In genomic region chr5:76305616-76306015, GRCm38 (mm10) we compare ENCODE assay signal across 8 mouse cellular contexts. TPM values are rescaled to one million over a fixed set of nuclear protein-coding genes. Genes with fewer than 3 reads are reported as not detected.
DNase-seq lines count a peak whose midpoint lies in the region; ATAC-seq lines count a peak whose summit lies in the region.

No protein-coding gene starts in this region.

- H3K9me3 ChIP-seq in heart, embryonic 14.5 days (ENCODE audit: control insufficient read depth, low read length), result no peaks in the 10 kb centered on the region
- no peaks in the 10 kb centered on the region for H3K9me3 ChIP-seq in forebrain, embryonic 14.5 days (replicated peaks; ENCODE audit: control insufficient read depth, low read length)
- H3K9me3 ChIP-seq in neural tube, embryonic 13.5 days, result no peaks in the 10 kb centered on the region

- H3K4me3 ChIP-seq in heart, embryonic 14.5 days (ENCODE audit: control insufficient read depth in 1 of 2, insufficient read depth in 1 of 2, low read depth in 1 of 2, low read length in 2 of 2), result peak overlapping the region; percentile 13 to 99; a peak in 2 of 4 replicates
- peak overlapping the region; percentile 98 for H3K4me3 ChIP-seq in forebrain, embryonic 14.5 days (ENCODE audit: low read depth, low read length)
- H3K4me3 ChIP-seq in neural tube, embryonic 13.5 days, result peak overlapping the region; percentile 96

- DNase-seq in heart, adult 9 months (ENCODE audit: low spot score in 2 of 2), result no peak
- peak; percentile 83 for DNase-seq in adipocyte (ENCODE audit: low spot score)
- peak; percentile 13 for DNase-seq in forebrain, embryonic 14.5 days (ENCODE audit: low spot score)
- DNase-seq in kidney, postnatal 4 days, result peak; percentile 50 to 69
- DNase-seq in thymus, postnatal 36 days, result no peak
- DNase-seq in left cerebral cortex, postnatal 14 days (ENCODE audit: low spot score in 2 of 2), result no peak

- H3K27me3 ChIP-seq in heart, embryonic 14.5 days (ENCODE audit: control insufficient read depth, insufficient read depth, low read length), result no peaks in the 10 kb centered on the region
- no peaks in the 10 kb centered on the region for H3K27me3 ChIP-seq in forebrain, embryonic 14.5 days (replicated peaks; ENCODE audit: control insufficient read depth, insufficient read depth, low read length)
- no peaks in the 10 kb centered on the region for H3K27me3 ChIP-seq in neural tube, embryonic 13.5 days

- WGBS in heart, embryonic 14.5 days, result 9% methylated on average over 8 of the region's 8 CpGs
- WGBS in forebrain, embryonic 14.5 days, result 3% methylated on average over 8 of the region's 8 CpGs
- under 1% methylated on average over 8 of the region's 8 CpGs for WGBS in neural tube, embryonic 13.5 days

- H3K27ac ChIP-seq in heart, embryonic 14.5 days (replicated peaks in 1 of 2; ENCODE audit: control insufficient read depth in 1 of 2, insufficient read depth in 1 of 2, low read depth in 2 of 2, low read length in 2 of 2), result no peak overlapping the region
- no peak overlapping the region for H3K27ac ChIP-seq in forebrain, embryonic 14.5 days (ENCODE audit: low read depth, low read length)
- H3K27ac ChIP-seq in neural tube, embryonic 13.5 days (replicated peaks), result 0 out of 2 replicates have a peak overlapping the region, but pooled peaks have one; percentile 1

- H3K4me1 ChIP-seq in heart, embryonic 14.5 days (ENCODE audit: control insufficient read depth in 2 of 2, insufficient read depth in 2 of 2, low read length in 2 of 2), result peaks cover 2 to 17% of the 10 kb centered on the region in 2 experiments; a peak in 2 of 4 replicates
- peaks cover 10% of the 10 kb centered on the region for H3K4me1 ChIP-seq in forebrain, embryonic 14.5 days (ENCODE audit: control insufficient read depth, insufficient read depth, low read length)
- H3K4me1 ChIP-seq in neural tube, embryonic 13.5 days (replicated peaks), result peaks cover 37% of the 10 kb centered on the region

- intact Hi-C loops in left cerebral cortex, postnatal 14 days (cut with DNase I), result loop anchor here (10.0 kb wide), 2 partner anchors 109 to 229 kb away; no protein-coding TSS in a partner anchor

- H3K9ac ChIP-seq in heart, embryonic 14.5 days (ENCODE audit: low read length), result peak overlapping the region; percentile 97
- H3K9ac ChIP-seq in forebrain, embryonic 14.5 days (ENCODE audit: low read length), result no peak overlapping the region; the same call in none of the 2 replicates
- peak overlapping the region; percentile 97 for H3K9ac ChIP-seq in neural tube, embryonic 13.5 days

- peaks cover 3% of the 10 kb centered on the region; the same call in 1 of the 2 replicates for H3K36me3 ChIP-seq in heart, embryonic 14.5 days (ENCODE audit: control insufficient read depth, insufficient read depth, low read length)
- H3K36me3 ChIP-seq in forebrain, embryonic 14.5 days (ENCODE audit: control insufficient read depth, insufficient read depth, low read length), result no peaks in the 10 kb centered on the region
- H3K36me3 ChIP-seq in neural tube, embryonic 13.5 days, result no peaks in the 10 kb centered on the region

- peak overlapping the region; percentile 88 for H3K4me2 ChIP-seq in heart, embryonic 14.5 days (ENCODE audit: low read length)
- peak overlapping the region; percentile 81 for H3K4me2 ChIP-seq in forebrain, embryonic 14.5 days (ENCODE audit: low read length)
- H3K4me2 ChIP-seq in neural tube, embryonic 13.5 days, result peak overlapping the region; percentile 73

- no peak for ATAC-seq in heart, embryonic 14.5 days (ENCODE audit: insufficient number of reproducible peaks, insufficient read depth, low FRiP score, low read depth)
- no peak for ATAC-seq in forebrain, embryonic 14.5 days
- ATAC-seq in neural tube, embryonic 13.5 days (ENCODE audit: low read depth), result no peak

RNA-seq across cellular contexts. Expression of gene Clock, which starts 1.0 kb away (rescaled TPM):
- polyA plus RNA-seq in heart, embryonic 14.5 days (2014; fragmentation: Nextera tagmentation; extraction: Ambion mirVana), result 15.0 and 15.1 TPM in 2 replicates
- 8.2 and 13.6 TPM in 2 replicates for polyA plus RNA-seq in forebrain, embryonic 14.5 days (2014; fragmentation: Nextera tagmentation; extraction: Ambion mirVana)
- 13.0 and 13.6 TPM in 2 replicates for polyA plus RNA-seq in neural tube, embryonic 13.5 days (2015; fragmentation: Nextera tagmentation; extraction: Ambion mirVana)
- 10 to 100 TPM; 49.2 to 54.3 TPM for total RNA-seq in left cerebral cortex, postnatal 14 days (2021)

RNA-seq across cellular contexts. Expression of gene Pdcl2, which starts 25.3 kb away (rescaled TPM):
- polyA plus RNA-seq in heart, embryonic 14.5 days (2014; fragmentation: Nextera tagmentation; extraction: Ambion mirVana), result not detected in 2 replicates
- not detected in 2 replicates for polyA plus RNA-seq in forebrain, embryonic 14.5 days (2014; fragmentation: Nextera tagmentation; extraction: Ambion mirVana)
- polyA plus RNA-seq in neural tube, embryonic 13.5 days (2015; fragmentation: Nextera tagmentation; extraction: Ambion mirVana), result not detected in 2 replicates
- not detected for total RNA-seq in left cerebral cortex, postnatal 14 days (2021)

RNA-seq across cellular contexts. Expression of gene Nmu, which starts 58.0 kb away (rescaled TPM):
- not detected in 2 replicates for polyA plus RNA-seq in heart, embryonic 14.5 days (2014; fragmentation: Nextera tagmentation; extraction: Ambion mirVana)
- polyA plus RNA-seq in forebrain, embryonic 14.5 days (2014; fragmentation: Nextera tagmentation; extraction: Ambion mirVana), result 0.54 TPM in 1 of 2 replicates, not detected in the other
- 1.5 TPM in 2 replicates for polyA plus RNA-seq in neural tube, embryonic 13.5 days (2015; fragmentation: Nextera tagmentation; extraction: Ambion mirVana)
- total RNA-seq in left cerebral cortex, postnatal 14 days (2021), result not detected

Comparison
In these comparisons a context has a peak if more than half of its experiments do, and no peak if none do; other contexts are left out.
1. DNase-seq: peak in adipocyte (single experiment), forebrain, embryonic 14.5 days (single experiment) and kidney, postnatal 4 days (2 of 2); none in heart, adult 9 months (0 of 2), thymus, postnatal 36 days (0 of 2) and left cerebral cortex, postnatal 14 days (0 of 2).
2. Peak in every context shown above with its lines, with median percentiles within 50 percentile points of each other: H3K4me2 ChIP-seq and H3K4me3 ChIP-seq.